Mouse (Mus musculus): ENCODE data around the gene Derl3.

- TF ChIP-seq CTCF (IDR thresholded peaks at IDR 0.05; ENCODE audit: low read depth, low read length) (no peak), TAL1 (conservative IDR thresholded peaks at IDR 0.05; ENCODE audit: low read depth, low read length) (no peak), POLR2AphosphoS5 (IDR thresholded peaks at IDR 0.05; ENCODE audit: insufficient replicate concordance, low read depth, low read length) (no peak), GATA1 (IDR thresholded peaks at IDR 0.05; ENCODE audit: borderline replicate concordance, low read length) (no peak), GATA2 (IDR thresholded peaks at IDR 0.05; ENCODE audit: borderline replicate concordance, low read depth, low read length) (no peak)
These were observed 33.2 kb downstream of the Derl3 start for GRCm38 (mm10) chr10:75926396-75926795.
